In genomic region chr7:109274289-109274688, GRCm38 (mm10) we compare ENCODE assay signal across 18 mouse cellular contexts.
DNase-seq lines count a peak whose midpoint lies in the region; ATAC-seq and TF ChIP-seq lines count a peak whose summit lies in the region.
"Had no signal": no experiment of that assay in that cellular context is flagged by ENCODE, and none has a peak within 500 bp of the region (broad histone marks: within the 10 kb centered on the region; RNA-seq: fewer than 3 reads in every experiment).

No protein-coding gene starts in this region.

- H3K4me1 ChIP-seq in heart, embryonic 10.5 days, result no peaks in the 10 kb centered on the region
- H3K4me1 ChIP-seq in kidney, embryonic 16.5 days (ENCODE audit: insufficient read depth, low read length), result no peaks in the 10 kb centered on the region

- peak; percentile 54 for DNase-seq in heart, embryonic 10.5 days (ENCODE audit: low spot score)
- DNase-seq in heart, postnatal 10 days, result no peak
- DNase-seq in kidney, postnatal 14 days, result no peak
- DNase-seq in MN1 (ENCODE audit: low spot score) (peak; percentile 32), Patski (ENCODE audit: low read depth, low spot score) (peak; percentile 15)
- DNase-seq in cerebellum, adult 9-11 months, result no peak
- DNase-seq: adrenal gland, postnatal 25 days; cerebellum, adult 18-20 months; cerebellum, postnatal 14 days; gastrocnemius, postnatal 10 days; heart, adult 2 months; heart, postnatal 4 days had no signal

- WGBS in heart, embryonic 10.5 days, result 49% methylated on average over 3 of the region's 3 CpGs
- 24% methylated on average over 3 of the region's 3 CpGs for WGBS in kidney, embryonic 16.5 days

- H3K9ac ChIP-seq in kidney, embryonic 16.5 days (replicated peaks; ENCODE audit: low read length), result no peak overlapping the region
- H3K9ac ChIP-seq: embryonic facial prominence, embryonic 12.5 days; forebrain, embryonic 15.5 days; heart, embryonic 13.5 days; hindbrain, embryonic 14.5 days; intestine, embryonic 15.5 days had no signal

- no peak overlapping the region for H3K4me3 ChIP-seq in heart, embryonic 10.5 days
- H3K4me3 ChIP-seq in kidney, embryonic 16.5 days (ENCODE audit: low read length), result no peak overlapping the region
- H3K4me3 ChIP-seq: embryonic facial prominence, embryonic 12.5 days; forebrain, embryonic 15.5 days; heart, adult 2 months; heart, embryonic 13.5 days; intestine, embryonic 15.5 days had no signal

- CTCF ChIA-PET in Patski (lab: Charles Lee), result no interaction called here

- intact Hi-C loops in heart, postnatal 10 days (cut with DNase I), result no loop called here

- in situ Hi-C loops in Patski (cut with MboI; ENCODE audit: low pct_unique_long_range_greater_than_20kb), result no loop called here

- ATAC-seq in kidney, embryonic 16.5 days (ENCODE audit: low FRiP score, low TSS enrichment), result peak; percentile 66
- peak; percentile 55 for ATAC-seq in Patski
- ATAC-seq: forebrain, embryonic 15.5 days; intestine, embryonic 15.5 days had no signal

- H3K36me3 ChIP-seq in heart, embryonic 10.5 days, result no peaks in the 10 kb centered on the region
- H3K36me3 ChIP-seq in kidney, embryonic 16.5 days (ENCODE audit: insufficient read depth, low read length), result no peaks in the 10 kb centered on the region
- H3K36me3 ChIP-seq: embryonic facial prominence, embryonic 12.5 days; forebrain, embryonic 15.5 days; heart, embryonic 13.5 days; intestine, embryonic 15.5 days had no signal

- no peak for TF ChIP-seq CTCF in Patski (IDR thresholded peaks at IDR 0.05)

- H3K9me3 ChIP-seq in heart, embryonic 10.5 days, result no peaks in the 10 kb centered on the region
- no peaks in the 10 kb centered on the region for H3K9me3 ChIP-seq in kidney, embryonic 16.5 days (ENCODE audit: low read length)
- H3K9me3 ChIP-seq: embryonic facial prominence, embryonic 12.5 days; forebrain, embryonic 15.5 days; heart, embryonic 13.5 days; intestine, embryonic 15.5 days had no signal

- H3K27ac ChIP-seq in heart, embryonic 10.5 days, result no peak overlapping the region
- H3K27ac ChIP-seq in kidney, embryonic 16.5 days (ENCODE audit: low read length), result no peak overlapping the region
- H3K27ac ChIP-seq: embryonic facial prominence, embryonic 12.5 days; forebrain, embryonic 15.5 days; heart, adult 2 months; heart, embryonic 13.5 days; hindbrain, embryonic 14.5 days; intestine, embryonic 15.5 days had no signal

- POLR2A ChIA-PET in Patski (lab: Charles Lee), result no interaction called here

- H3K4me2 ChIP-seq in kidney, embryonic 16.5 days (replicated peaks; ENCODE audit: low read depth, low read length), result no peak overlapping the region
- H3K4me2 ChIP-seq: embryonic facial prominence, embryonic 12.5 days; forebrain, embryonic 15.5 days; heart, embryonic 13.5 days; hindbrain, embryonic 14.5 days; intestine, embryonic 15.5 days had no signal

- H3K27me3 ChIP-seq in heart, embryonic 10.5 days (ENCODE audit: insufficient read depth, poor library complexity, severe bottlenecking), result 0 out of 2 replicates have a peak, but pooled peaks cover 7% of the 10 kb centered on the region
- no peaks in the 10 kb centered on the region for H3K27me3 ChIP-seq in kidney, embryonic 16.5 days (ENCODE audit: insufficient read depth, low read length)
- no peaks in the 10 kb centered on the region for H3K27me3 ChIP-seq in Patski
- H3K27me3 ChIP-seq: embryonic facial prominence, embryonic 12.5 days; intestine, embryonic 15.5 days had no signal

Comparison
In these comparisons a context has a peak if more than half of its experiments do, and no peak if none do; other contexts are left out.
1. DNase-seq: peak in heart, embryonic 10.5 days (single experiment), MN1 (single experiment) and Patski (single experiment); none in heart, postnatal 10 days (0 of 2), kidney, postnatal 14 days (single experiment) and cerebellum, adult 9-11 months (single experiment).